Mouse (Mus musculus): ENCODE measurements around the gene Mbtps2. TPM values are rescaled to one million over a fixed set of nuclear protein-coding genes. Genes with fewer than 3 reads are reported as not detected.

Mbtps2 gene
- polyA plus RNA-seq, 1 experiment from 2014 or later = 27.9 TPM

GRCm38 (mm10) chrX:157568840-157569239 lies 29.7 kb downstream of the Mbtps2 start, which contains the start of gene Yy2:
Gene Yy2 (minus strand): TSS chrX:157568985.
- 86% methylated on average over 26 of the region's 26 CpGs for WGBS
- H3K4me2 ChIP-seq (ENCODE audit: low read length) = no peak within 1 kb of the TSS

GRCm38 (mm10) chrX:157563794-157564193 lies 34.7 kb downstream of the Mbtps2 start:
- Histone ChIP-seq H3K27me3 (replicated peaks; ENCODE audit: control insufficient read depth, insufficient read depth, low read length) (no peaks in the 10 kb centered on the region), H3K9me3 (replicated peaks; ENCODE audit: control insufficient read depth, low read length) (no peaks in the 10 kb centered on the region), H3K9ac (ENCODE audit: low read length) (no peak overlapping the region), H3K36me3 (ENCODE audit: control insufficient read depth, insufficient read depth, low read length) (peaks cover 12% of the 10 kb centered on the region), H3K4me3 (ENCODE audit: low read depth, low read length) (no peak overlapping the region), H3K4me1 (ENCODE audit: control insufficient read depth, insufficient read depth, low read length) (no peaks in the 10 kb centered on the region), H3K27ac (ENCODE audit: low read depth, low read length) (no peak overlapping the region), H3K4me2 (ENCODE audit: low read length) (no peak overlapping the region)
- no peak for DNase-seq (ENCODE audit: low spot score)
- 80% methylated on average over 10 of the region's 10 CpGs for WGBS
- no peak for ATAC-seq

More at GRCm38 (mm10) chrX:157568840-157569239, 29.7 kb downstream of the Mbtps2 start, which contains the start of gene Yy2:
- H3K9ac ChIP-seq (ENCODE audit: low read length) = no peak within 1 kb of the TSS
- DNase-seq (ENCODE audit: low spot score) (no peak), ATAC-seq (no peak)
- H3K27me3 ChIP-seq (replicated peaks; ENCODE audit: control insufficient read depth, insufficient read depth, low read length) = no peaks in the 10 kb centered on the region
- no peak within 1 kb of the TSS for H3K4me3 ChIP-seq (ENCODE audit: low read depth, low read length)
- peaks cover 12% of the 10 kb centered on the region for H3K36me3 ChIP-seq (ENCODE audit: control insufficient read depth, insufficient read depth, low read length)
- H3K9me3 ChIP-seq (replicated peaks; ENCODE audit: control insufficient read depth, low read length) = no peaks in the 10 kb centered on the region
- no peaks in the 10 kb centered on the region for H3K4me1 ChIP-seq (ENCODE audit: control insufficient read depth, insufficient read depth, low read length)
- no peak within 1 kb of the TSS for H3K27ac ChIP-seq (ENCODE audit: low read depth, low read length)

DNA sequence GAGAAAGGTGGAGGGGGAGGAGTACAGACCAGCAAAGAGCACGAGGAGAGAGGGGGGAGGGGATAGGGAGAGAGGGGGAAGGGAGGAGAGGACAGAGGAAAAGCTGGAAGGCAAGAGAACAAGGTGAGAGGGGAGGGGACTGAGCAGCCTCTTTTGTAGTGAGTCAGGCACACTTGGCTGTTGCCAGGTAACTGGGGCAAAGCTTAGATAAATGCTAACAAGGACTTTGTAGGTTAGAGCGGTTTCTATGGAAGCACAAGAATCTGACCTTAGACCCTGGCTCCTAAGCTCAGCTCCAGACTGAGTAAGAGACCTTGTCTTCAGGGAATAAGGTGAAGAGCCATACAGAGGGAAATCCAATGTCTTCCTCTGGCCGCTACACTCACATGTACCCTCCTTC lies 51.4 kb downstream of the Mbtps2 start:
- Histone ChIP-seq H3K9ac (ENCODE audit: low read length) (no peak overlapping the region), H3K9me3 (replicated peaks; ENCODE audit: control insufficient read depth, low read length) (no peaks in the 10 kb centered on the region), H3K4me3 (ENCODE audit: low read depth, low read length) (no peak overlapping the region), H3K4me1 (ENCODE audit: control insufficient read depth, insufficient read depth, low read length) (no peaks in the 10 kb centered on the region), H3K27ac (ENCODE audit: low read depth, low read length) (no peak overlapping the region), H3K27me3 (replicated peaks; ENCODE audit: control insufficient read depth, insufficient read depth, low read length) (no peaks in the 10 kb centered on the region), H3K4me2 (ENCODE audit: low read length) (no peak overlapping the region), H3K36me3 (ENCODE audit: control insufficient read depth, insufficient read depth, low read length) (no peaks in the 10 kb centered on the region)
- peak; percentile 37 for DNase-seq (ENCODE audit: low spot score)
- peak; percentile 71 for ATAC-seq
- 27% methylated on average over 3 of the region's 3 CpGs for WGBS

- ATAC-seq (no peak), DNase-seq (ENCODE audit: low spot score) (no peak)
- H3K9ac ChIP-seq (ENCODE audit: low read length) = no peak overlapping the region
- H3K4me1 ChIP-seq (ENCODE audit: control insufficient read depth, insufficient read depth, low read length) = no peaks in the 10 kb centered on the region
- H3K27me3 ChIP-seq (replicated peaks; ENCODE audit: control insufficient read depth, insufficient read depth, low read length) = no peaks in the 10 kb centered on the region
- H3K27ac ChIP-seq (ENCODE audit: low read depth, low read length) = no peak overlapping the region
- no peaks in the 10 kb centered on the region for H3K36me3 ChIP-seq (ENCODE audit: control insufficient read depth, insufficient read depth, low read length)
- 66% methylated on average over 5 of the region's 5 CpGs for WGBS
- no peak overlapping the region for H3K4me3 ChIP-seq (ENCODE audit: low read depth, low read length)
- H3K4me2 ChIP-seq (ENCODE audit: low read length) = no peak overlapping the region
- no peaks in the 10 kb centered on the region for H3K9me3 ChIP-seq (replicated peaks; ENCODE audit: control insufficient read depth, low read length)
Observed at GRCm38 (mm10) chrX:157506400-157506799, 92.1 kb downstream of the Mbtps2 start.

GRCm38 (mm10) chrX:157504506-157504905 lies 94.0 kb downstream of the Mbtps2 start:
- WGBS = 63% methylated on average over 1 of the region's 1 CpGs
- ATAC-seq = no peak
- no peak overlapping the region for H3K4me2 ChIP-seq (ENCODE audit: low read length)

GRCm38 (mm10) chrX:157501871-157502270 lies 96.6 kb downstream of the Mbtps2 start:
- no peak for ATAC-seq
- Histone ChIP-seq H3K36me3 (ENCODE audit: control insufficient read depth, insufficient read depth, low read length) (no peaks in the 10 kb centered on the region), H3K4me2 (ENCODE audit: low read length) (no peak overlapping the region), H3K27ac (ENCODE audit: low read depth, low read length) (no peak overlapping the region), H3K4me1 (ENCODE audit: control insufficient read depth, insufficient read depth, low read length) (no peaks in the 10 kb centered on the region), H3K27me3 (replicated peaks; ENCODE audit: control insufficient read depth, insufficient read depth, low read length) (no peaks in the 10 kb centered on the region), H3K4me3 (ENCODE audit: low read depth, low read length) (no peak overlapping the region), H3K9me3 (replicated peaks; ENCODE audit: control insufficient read depth, low read length) (no peaks in the 10 kb centered on the region), H3K9ac (ENCODE audit: low read length) (no peak overlapping the region)
- DNase-seq (ENCODE audit: low spot score) = no peak
- WGBS = 65% methylated on average over 2 of the region's 2 CpGs

More at GRCm38 (mm10) chrX:157504506-157504905, 94.0 kb downstream of the Mbtps2 start:
- no peaks in the 10 kb centered on the region for H3K9me3 ChIP-seq (replicated peaks; ENCODE audit: control insufficient read depth, low read length)
- no peak overlapping the region for H3K4me3 ChIP-seq (ENCODE audit: low read depth, low read length)
- H3K36me3 ChIP-seq (ENCODE audit: control insufficient read depth, insufficient read depth, low read length) = no peaks in the 10 kb centered on the region
- DNase-seq (ENCODE audit: low spot score) = no peak
- H3K27me3 ChIP-seq (replicated peaks; ENCODE audit: control insufficient read depth, insufficient read depth, low read length) = no peaks in the 10 kb centered on the region
- H3K9ac ChIP-seq (ENCODE audit: low read length) = no peak overlapping the region
- H3K27ac ChIP-seq (ENCODE audit: low read depth, low read length) = no peak overlapping the region
- no peaks in the 10 kb centered on the region for H3K4me1 ChIP-seq (ENCODE audit: control insufficient read depth, insufficient read depth, low read length)

- Histone ChIP-seq H3K4me2 (ENCODE audit: low read length) (no peak overlapping the region), H3K27me3 (replicated peaks; ENCODE audit: control insufficient read depth, insufficient read depth, low read length) (no peaks in the 10 kb centered on the region), H3K9ac (ENCODE audit: low read length) (no peak overlapping the region), H3K9me3 (replicated peaks; ENCODE audit: control insufficient read depth, low read length) (no peaks in the 10 kb centered on the region), H3K36me3 (ENCODE audit: control insufficient read depth, insufficient read depth, low read length) (no peaks in the 10 kb centered on the region), H3K4me1 (ENCODE audit: control insufficient read depth, insufficient read depth, low read length) (no peaks in the 10 kb centered on the region), H3K4me3 (ENCODE audit: low read depth, low read length) (no peak overlapping the region), H3K27ac (ENCODE audit: low read depth, low read length) (no peak overlapping the region)
- ATAC-seq (no peak), DNase-seq (ENCODE audit: low spot score) (no peak)
- 86% methylated on average over 8 of the region's 8 CpGs for WGBS
Observed at GRCm38 (mm10) chrX:157500004-157500403, 98.5 kb downstream of the Mbtps2 start.

DNA sequence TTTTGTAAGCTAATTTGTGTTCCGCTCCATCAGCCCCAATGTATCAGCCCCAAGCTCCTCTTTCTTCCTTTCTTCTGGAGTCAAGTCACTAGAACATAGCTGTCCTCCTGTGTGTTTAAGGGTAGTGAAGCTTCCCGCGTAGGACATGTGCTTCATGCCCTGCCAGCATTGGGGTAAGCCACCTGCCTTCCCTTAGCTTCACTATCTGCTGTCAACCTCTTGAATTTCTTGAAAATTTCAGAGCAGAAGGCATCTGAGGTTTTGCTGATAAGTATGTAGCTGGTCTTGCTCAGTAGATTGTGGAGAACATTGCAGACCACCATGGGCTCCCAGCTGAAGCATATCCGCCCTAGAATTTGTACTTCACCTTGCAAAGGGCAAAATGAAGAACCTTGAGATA lies 105.4 kb downstream of the Mbtps2 start:
- WGBS = 79% methylated on average over 4 of the region's 4 CpGs

GRCm38 (mm10) chrX:157491944-157492726 lies 106.4 kb downstream of the Mbtps2 start, which contains the start of gene Sms:
Gene Sms (minus strand): TSS chrX:157492287.
- Histone ChIP-seq H3K4me3 (ENCODE audit: low read depth, low read length) (peak within 1 kb of the TSS; percentile 52), H3K9ac (ENCODE audit: low read length) (peak within 1 kb of the TSS; percentile 88), H3K4me1 (ENCODE audit: control insufficient read depth, insufficient read depth, low read length) (no peaks in the 10 kb centered on the region), H3K27ac (ENCODE audit: low read depth, low read length) (peak within 1 kb of the TSS; percentile 91), H3K27me3 (replicated peaks; ENCODE audit: control insufficient read depth, insufficient read depth, low read length) (no peaks in the 10 kb centered on the region), H3K4me2 (ENCODE audit: low read length) (peak within 1 kb of the TSS; percentile 51), H3K9me3 (replicated peaks; ENCODE audit: control insufficient read depth, low read length) (no peaks in the 10 kb centered on the region), H3K36me3 (ENCODE audit: control insufficient read depth, insufficient read depth, low read length) (no peaks in the 10 kb centered on the region)
- peak; percentile 88 for ATAC-seq
- 22% methylated on average over 38 of the region's 45 CpGs for WGBS
- peak; percentile 75 for DNase-seq (ENCODE audit: low spot score)

More for the DNA sequence above, 105.4 kb downstream of the Mbtps2 start:
- no peak overlapping the region for H3K4me2 ChIP-seq (ENCODE audit: low read length)
- no peaks in the 10 kb centered on the region for H3K4me1 ChIP-seq (ENCODE audit: control insufficient read depth, insufficient read depth, low read length)
- no peak overlapping the region for H3K9ac ChIP-seq (ENCODE audit: low read length)
- H3K36me3 ChIP-seq (ENCODE audit: control insufficient read depth, insufficient read depth, low read length) = no peaks in the 10 kb centered on the region
- no peak for DNase-seq (ENCODE audit: low spot score)
- no peaks in the 10 kb centered on the region for H3K9me3 ChIP-seq (replicated peaks; ENCODE audit: control insufficient read depth, low read length)
- no peaks in the 10 kb centered on the region for H3K27me3 ChIP-seq (replicated peaks; ENCODE audit: control insufficient read depth, insufficient read depth, low read length)
- ATAC-seq = no peak
- no peak overlapping the region for H3K4me3 ChIP-seq (ENCODE audit: low read depth, low read length)
- H3K27ac ChIP-seq (ENCODE audit: low read depth, low read length) = no peak overlapping the region
